Mouse (Mus musculus) Patski (cell line): ENCODE results near the gene C130074G19Rik. TPM values are rescaled to one million over a fixed set of nuclear protein-coding genes. Genes with fewer than 3 reads are reported as not detected.
A peak's percentile ranks its signal among the peaks of the same experiment; 100 is the strongest.

Experiments
- ATAC-seq: fragments of 100-300 bp; one replicate; pipeline ENCODE4 v1.8.0; 2021
- CTCF ChIA-PET: fragments of 350-600 bp; sonication (Branson Sonifier 250); formaldehyde crosslinking; loops from one replicate; lab custom pipeline; 2022; ENCODE audit warnings: inconsistent platforms; lab: Charles Lee
- POLR2A ChIA-PET: fragments of 350-600 bp; sonication (Branson Sonifier 250); formaldehyde crosslinking; loops from one replicate; lab custom pipeline; 2022; ENCODE audit warnings: antibody characterized with exemption, inconsistent platforms; lab: Charles Lee
- DNase-seq: peaks from one replicate; pipeline ENCODE4 v3.0.0-alpha.2; 2011; ENCODE audit warnings: low read depth, low spot score
- H3K27me3 ChIP-seq: fragments of 371-371 bp; one replicate; pipeline ENCODE4 v1.5.1; 2021
- CTCF ChIP-seq: fragments of 100-300 bp; IDR thresholded peaks from one replicate; pipeline ENCODE4 v1.5.1; 2021
- in situ Hi-C: fragments of 300-500 bp; cut with MboI; formaldehyde crosslinking; loops from 3 replicates; pipeline ENCODE4 v1.11.1; 2018; ENCODE audit warnings: low pct_unique_long_range_greater_than_20kb, mixed read lengths
- polyA plus RNA-seq: library from polyadenylated mRNA; unstranded; gene quantifications from one replicate; pipeline ENCODE4 v1.2.3, GENCODE M21; 2021

The C130074G19Rik gene
- polyA plus RNA-seq, 1 experiment from 2014 or later = 0.17 TPM

DNA sequence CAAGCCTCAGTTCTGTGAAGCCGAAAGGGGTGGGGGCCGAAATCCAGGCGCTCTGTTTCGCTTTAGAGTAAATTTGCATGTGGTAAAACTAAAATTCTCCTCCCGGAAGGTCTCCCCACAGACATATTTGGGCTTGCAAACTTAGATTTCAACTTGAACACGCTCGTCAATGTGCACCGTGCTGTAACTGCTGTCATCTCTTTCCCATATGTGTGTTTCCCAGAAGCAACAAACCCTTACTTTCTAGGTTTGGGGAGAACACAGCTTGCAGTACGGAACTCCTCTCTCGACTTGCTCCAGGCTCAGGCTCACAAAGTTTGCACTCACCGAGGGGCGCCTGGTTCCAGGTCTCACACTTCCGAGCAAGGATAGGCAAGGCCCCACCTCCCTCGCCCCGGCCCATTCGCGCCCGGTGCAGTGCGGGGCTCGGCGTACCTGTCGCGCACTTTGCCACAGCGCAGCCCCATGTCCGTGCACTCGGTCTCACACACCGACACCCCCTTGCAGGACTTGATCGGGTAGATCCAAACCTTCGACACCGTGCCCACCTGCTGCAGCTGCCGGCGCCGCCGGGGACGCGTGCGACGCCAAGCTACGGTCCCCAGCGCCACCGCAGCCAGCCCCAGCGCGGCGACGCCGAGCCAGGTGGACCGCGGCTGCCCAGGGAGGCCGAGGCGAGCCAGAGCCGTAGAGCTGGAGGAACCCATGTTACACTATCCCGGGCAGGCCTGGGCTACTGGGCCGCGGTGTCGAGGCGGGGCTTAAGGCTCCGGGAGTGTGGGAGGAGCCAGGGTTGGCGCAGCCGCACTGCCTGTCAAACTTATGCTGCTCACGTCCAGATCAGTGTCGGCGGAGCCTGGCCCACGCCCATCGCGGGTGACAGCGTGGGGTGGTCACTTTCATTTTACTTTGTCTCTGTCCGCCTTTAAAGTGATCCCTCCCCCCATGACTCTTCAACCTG lies 37.6 kb downstream of the C130074G19Rik start:
- CTCF ChIA-PET = interaction anchor here (1.2 to 4.5 kb wide), 4 partner anchors 9 to 360 kb away, joined by 3 to 28 read pairs (median 4); no protein-coding TSS in a partner anchor
- DNase-seq (no peak), ATAC-seq (peak; percentile 96)
- TF ChIP-seq CTCF = no peak
- POLR2A ChIA-PET = interaction anchor here (1.2 to 1.3 kb wide), 3 partner anchors 13 to 359 kb away, joined by 3 to 4 read pairs (median 3); partner anchors contain the start of gene Rab3gap2
- in situ Hi-C loops = no loop called here
- H3K27me3 ChIP-seq = no peaks in the 10 kb centered on the region

- in situ Hi-C loops = no loop called here
- TF ChIP-seq CTCF = no peak
- POLR2A ChIA-PET = interaction anchor here (1.2 kb wide), 1 partner anchor 360 kb away, joined by 4 read pairs; the partner anchor contains the start of gene Rab3gap2
- ATAC-seq (no peak), DNase-seq (no peak)
- no peaks in the 10 kb centered on the region for H3K27me3 ChIP-seq
- CTCF ChIA-PET = interaction anchor here (1.2 to 4.5 kb wide), 4 partner anchors 8 to 361 kb away, joined by 3 to 28 read pairs (median 4); no protein-coding TSS in a partner anchor
These were observed 38.5 kb downstream of the C130074G19Rik start for GRCm38 (mm10) chr1:184844326-184845066.

DNA sequence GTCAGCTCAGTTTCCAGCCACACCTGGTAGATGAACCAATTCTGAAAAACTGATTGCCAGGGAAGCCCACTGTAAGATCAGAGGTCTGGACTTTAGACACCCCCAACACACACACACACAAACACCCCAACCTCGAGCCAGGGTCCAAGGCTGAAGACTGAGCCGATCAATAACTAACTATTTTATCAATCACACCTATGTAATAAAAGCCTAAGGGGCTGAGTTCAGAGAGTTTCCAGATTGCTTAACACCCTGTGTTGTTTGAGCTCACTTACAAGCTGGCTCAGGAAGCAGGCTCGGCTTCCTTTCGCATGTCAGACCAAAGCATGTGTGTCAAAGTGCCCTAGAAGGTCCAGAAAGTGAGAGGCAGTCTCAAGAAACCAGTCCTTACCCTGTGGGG lies 45.4 kb downstream of the C130074G19Rik start:
- DNase-seq (no peak), ATAC-seq (no peak)
- CTCF ChIA-PET = interaction anchor here (1.0 to 1.4 kb wide), 2 partner anchors 13 kb away, joined by 5 to 7 read pairs; no protein-coding TSS in a partner anchor
- POLR2A ChIA-PET = no interaction called here
- no peaks in the 10 kb centered on the region for H3K27me3 ChIP-seq
- in situ Hi-C loops = no loop called here
- no peak for TF ChIP-seq CTCF

DNA sequence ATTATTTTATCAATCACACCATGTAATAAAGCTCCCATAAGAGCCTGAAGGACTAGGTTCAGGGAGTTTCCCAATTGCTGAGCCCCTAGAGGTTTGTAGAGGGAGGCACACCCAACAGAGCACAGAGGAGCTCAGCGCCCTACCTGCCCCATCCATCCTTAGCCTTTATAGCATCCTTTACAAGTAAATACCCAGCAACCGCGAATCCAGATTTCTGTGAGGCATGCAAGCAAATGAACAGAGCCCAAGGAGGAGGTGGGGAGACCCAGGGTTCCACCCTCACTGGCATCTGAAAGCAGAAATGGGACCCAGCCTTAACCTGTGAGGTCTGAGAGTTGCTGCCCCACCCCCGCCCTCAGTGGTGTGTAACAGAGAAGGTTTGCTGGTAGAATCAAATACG lies 46.7 kb downstream of the C130074G19Rik start:
- POLR2A ChIA-PET = no interaction called here
- H3K27me3 ChIP-seq = no peaks in the 10 kb centered on the region
- DNase-seq (no peak), ATAC-seq (no peak)
- CTCF ChIA-PET = interaction anchor here (1.1 to 1.4 kb wide), 2 partner anchors 8 to 12 kb away, joined by 3 to 7 read pairs; no protein-coding TSS in a partner anchor
- TF ChIP-seq CTCF = no peak
- in situ Hi-C loops = no loop called here

- no peaks in the 10 kb centered on the region for H3K27me3 ChIP-seq
- no peak for TF ChIP-seq CTCF
- ATAC-seq (no peak), DNase-seq (no peak)
- ChIA-PET CTCF (interaction anchor here (2.2 kb wide), 1 partner anchor 9 kb away, joined by 13 read pairs; no protein-coding TSS in a partner anchor), POLR2A (no interaction called here)
- in situ Hi-C loops = no loop called here
These were observed 49.5 kb downstream of the C130074G19Rik start for GRCm38 (mm10) chr1:184833499-184833898.

DNA sequence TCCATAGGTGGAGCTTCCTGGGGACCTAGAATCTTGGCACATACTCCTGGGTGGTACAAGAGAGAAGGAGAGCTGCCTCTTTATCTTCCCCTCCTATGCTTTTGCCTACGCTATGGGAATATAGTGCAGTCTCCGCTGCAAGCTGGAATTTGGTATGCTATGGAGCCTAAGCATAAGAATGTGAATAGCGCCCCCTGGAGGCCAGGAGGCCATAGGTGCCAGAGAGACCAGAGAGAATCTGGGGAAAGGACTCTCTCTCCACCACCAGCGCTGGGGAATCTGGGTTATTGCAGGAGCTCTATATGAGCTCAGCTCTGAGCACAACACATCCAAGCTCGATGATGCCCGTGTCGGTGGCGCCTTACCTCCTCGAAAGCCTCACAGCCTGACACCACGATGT lies 50.8 kb downstream of the C130074G19Rik start:
- peak; percentile 66 for TF ChIP-seq CTCF
- no peak for DNase-seq
- in situ Hi-C loops = no loop called here
- CTCF ChIA-PET = interaction anchor here (1.1 to 1.6 kb wide), 4 partner anchors 8 to 17 kb away, joined by 3 to 5 read pairs (median 4); no protein-coding TSS in a partner anchor
- no peak for ATAC-seq
- POLR2A ChIA-PET = interaction anchor here (0.8 kb wide), 1 partner anchor 14 kb away, joined by 3 read pairs; the partner anchor contains the start of gene Marc2
- no peaks in the 10 kb centered on the region for H3K27me3 ChIP-seq

DNA sequence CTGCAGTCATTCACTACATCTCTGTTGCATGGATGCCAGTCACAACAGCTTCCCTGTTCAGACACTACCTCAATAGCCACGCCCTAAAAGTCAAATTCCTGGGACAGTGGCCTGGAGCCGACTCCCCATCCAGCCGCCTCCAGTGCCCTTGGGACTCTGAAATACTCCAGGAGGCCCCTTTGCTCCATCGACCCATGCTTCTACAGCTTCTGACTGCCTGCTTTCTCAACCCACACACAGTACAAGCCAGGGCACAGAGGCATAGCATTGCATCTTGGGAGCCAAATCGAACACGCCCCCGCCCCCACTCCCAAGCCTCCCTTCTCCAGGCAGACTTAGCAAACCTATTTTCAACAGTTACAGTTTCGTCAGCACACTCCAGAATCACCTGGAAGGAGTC lies 53.1 kb downstream of the C130074G19Rik start:
- CTCF ChIA-PET = no interaction called here
- DNase-seq = no peak
- in situ Hi-C loops = no loop called here
- H3K27me3 ChIP-seq = no peaks in the 10 kb centered on the region
- ATAC-seq = no peak
- TF ChIP-seq CTCF = no peak
- POLR2A ChIA-PET = no interaction called here

DNA sequence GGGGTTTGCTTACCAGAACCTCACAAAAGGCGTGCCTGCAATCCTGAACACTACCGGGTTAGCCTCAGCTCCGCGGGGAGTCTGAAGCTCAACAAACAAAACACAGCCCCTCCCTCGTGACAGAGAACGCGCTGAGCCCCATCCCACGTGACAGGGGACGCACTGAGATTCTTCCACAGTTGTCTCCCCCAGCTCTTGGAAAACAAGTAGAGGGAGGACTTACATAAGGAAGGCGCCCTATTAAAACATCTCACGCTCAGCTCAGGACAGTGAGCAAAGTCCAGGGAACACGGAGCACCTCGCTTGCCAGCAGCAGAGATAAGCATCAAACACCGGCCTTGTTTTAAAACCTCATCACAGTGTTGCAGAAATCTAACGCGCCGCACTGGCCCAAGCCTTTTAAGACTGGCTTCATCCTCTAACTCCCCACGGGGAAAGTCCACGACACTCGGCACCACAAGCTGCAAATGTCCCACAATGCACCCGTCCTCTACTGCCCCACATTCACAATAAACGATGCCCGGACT lies 55.8 kb downstream of the C130074G19Rik start:
- no peak for TF ChIP-seq CTCF
- ChIA-PET CTCF (interaction anchor here (0.8 to 3.6 kb wide), 5 partner anchors 13 to 367 kb away, joined by 3 to 28 read pairs (median 8); partner anchors contain the start of gene Marc2), POLR2A (no interaction called here)
- in situ Hi-C loops = no loop called here
- DNase-seq = no peak
- no peaks in the 10 kb centered on the region for H3K27me3 ChIP-seq
- no peak for ATAC-seq

- ATAC-seq (no peak), DNase-seq (no peak)
- ChIA-PET CTCF (interaction anchor here (0.8 to 3.6 kb wide), 21 partner anchors 9 to 378 kb away, joined by 3 to 28 read pairs (median 5); partner anchors contain the start of gene Marc2), POLR2A (interaction anchor here (1.3 kb wide), 1 partner anchor 16 kb away, joined by 3 read pairs; no protein-coding TSS in a partner anchor)
- H3K27me3 ChIP-seq = no peaks in the 10 kb centered on the region
- TF ChIP-seq CTCF = peak; percentile 77
- in situ Hi-C loops = no loop called here
These were observed 57.9 kb downstream of the C130074G19Rik start for GRCm38 (mm10) chr1:184825093-184825492.
